Mouse (Mus musculus): ENCODE measurements around the gene Adamts4.

DNA sequence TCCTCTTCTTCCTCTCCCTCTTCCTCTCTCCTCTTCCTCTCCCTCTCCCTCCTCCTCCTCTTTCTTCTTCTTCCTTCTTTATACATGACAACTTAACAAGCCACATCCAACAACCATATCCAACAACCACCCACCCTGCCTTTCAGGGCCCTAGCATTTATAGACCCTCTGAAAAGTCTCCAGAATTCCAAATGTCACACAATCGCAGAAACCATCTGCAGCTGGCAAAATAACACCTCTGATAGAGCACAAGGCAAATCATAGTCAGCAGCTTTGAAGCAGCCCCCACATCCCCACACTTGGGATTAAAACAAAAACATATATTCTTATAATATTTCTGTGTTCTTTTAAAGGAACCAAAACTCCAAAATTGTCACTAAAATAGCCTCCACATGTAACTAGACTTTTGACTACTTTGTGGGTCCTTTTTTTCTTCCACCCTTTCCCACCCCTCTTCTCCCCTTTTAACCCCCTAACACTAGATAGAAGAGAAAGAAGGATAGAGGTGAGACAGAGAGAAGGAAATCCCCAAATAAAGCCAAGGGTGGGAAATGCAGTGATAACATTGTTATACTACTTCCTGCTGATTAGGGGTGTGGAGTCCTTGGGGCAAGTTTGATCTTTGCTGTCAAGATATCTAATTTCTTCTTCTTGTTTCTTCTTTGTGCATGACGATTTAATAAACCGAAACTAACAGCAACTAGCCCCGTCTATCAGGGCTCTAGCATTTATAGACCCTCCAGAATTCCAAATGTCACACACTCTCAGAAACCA lies 15.9 kb downstream of the Adamts4 start:
- TF ChIP-seq CTCF (IDR thresholded peaks at IDR 0.05; ENCODE audit: insufficient read depth, low read depth, low read length), result no peak
- no peak for TF ChIP-seq POLR2A (IDR thresholded peaks at IDR 0.05; ENCODE audit: insufficient read depth, low read depth, low read length)
